Mouse (Mus musculus): ENCODE data around the gene Hps4. TPM values are rescaled to one million over a fixed set of nuclear protein-coding genes. Genes with fewer than 3 reads are reported as not detected.

Gene Hps4
- polyA plus RNA-seq, 1 experiment from 2014 or later = 12.1 TPM

GRCm38 (mm10) chr5:112324637-112325545 is 18.0 kb upstream of the Hps4 start:
- WGBS (ENCODE audit: insufficient replicate concordance) = 11% methylated on average over 24 of the region's 24 CpGs
- peak; percentile 90 for ATAC-seq (ENCODE audit: low read depth)
- no peaks in the 10 kb centered on the region for H3K9me3 ChIP-seq (replicated peaks)

GRCm38 (mm10) chr5:112325546-112326445 is 17.1 kb upstream of the Hps4 start, which contains the start of gene Tfip11:
Tfip11 (plus strand) TSS chr5:112326358.
- Histone ChIP-seq H3K36me3 (peaks cover 34% of the 10 kb centered on the region), H3K27ac (peak within 1 kb of the TSS; percentile 83), H3K4me1 (replicated peaks) (peaks cover 39% of the 10 kb centered on the region), H3K4me2 (peak within 1 kb of the TSS; percentile 81), H3K4me3 (replicated peaks) (peak within 1 kb of the TSS; percentile 99), H3K9ac (peak within 1 kb of the TSS; percentile 87), H3K27me3 (no peaks in the 10 kb centered on the region), H3K9me3 (replicated peaks) (no peaks in the 10 kb centered on the region)
- ATAC-seq (ENCODE audit: low read depth) (peak; percentile 69), DNase-seq (peak; percentile 89)
- WGBS (ENCODE audit: insufficient replicate concordance) = 5% methylated on average over 48 of the region's 48 CpGs

More at GRCm38 (mm10) chr5:112324637-112325545, 18.0 kb upstream of the Hps4 start:
- H3K4me3 ChIP-seq (replicated peaks) = peak overlapping the region; percentile 99
- H3K4me2 ChIP-seq = peak overlapping the region; percentile 81
- peak; percentile 74 for DNase-seq
- peaks cover 25% of the 10 kb centered on the region for H3K36me3 ChIP-seq
- H3K27ac ChIP-seq = peak overlapping the region; percentile 83
- peak overlapping the region; percentile 67 for H3K9ac ChIP-seq
- H3K4me1 ChIP-seq (replicated peaks) = peaks cover 45% of the 10 kb centered on the region
- no peaks in the 10 kb centered on the region for H3K27me3 ChIP-seq

- H3K9ac ChIP-seq = peak overlapping the region; percentile 87
- peaks cover 39% of the 10 kb centered on the region for H3K4me1 ChIP-seq (replicated peaks)
- peak overlapping the region; percentile 99 for H3K4me3 ChIP-seq (replicated peaks)
- ATAC-seq (ENCODE audit: low read depth) = 0 out of 2 replicates have a peak, but pooled peaks have one; percentile 15
- under 1% methylated on average over 33 of the region's 33 CpGs for WGBS (ENCODE audit: insufficient replicate concordance)
- H3K27me3 ChIP-seq = no peaks in the 10 kb centered on the region
- no peaks in the 10 kb centered on the region for H3K9me3 ChIP-seq (replicated peaks)
- DNase-seq = no peak
- H3K36me3 ChIP-seq = peaks cover 41% of the 10 kb centered on the region
- peak overlapping the region; percentile 81 for H3K4me2 ChIP-seq
- H3K27ac ChIP-seq = peak overlapping the region; percentile 83
Measured at GRCm38 (mm10) chr5:112326446-112327009, 16.4 kb upstream of the Hps4 start.

GRCm38 (mm10) chr5:112327854-112328253 is 15.0 kb upstream of the Hps4 start:
- Histone ChIP-seq H3K27me3 (no peaks in the 10 kb centered on the region), H3K4me2 (peak overlapping the region; percentile 81; the same call in 1 of the 2 replicates), H3K9me3 (replicated peaks) (no peaks in the 10 kb centered on the region), H3K4me1 (replicated peaks) (peaks cover 39% of the 10 kb centered on the region), H3K36me3 (peaks cover 54% of the 10 kb centered on the region), H3K27ac (no peak overlapping the region), H3K9ac (no peak overlapping the region), H3K4me3 (replicated peaks) (peak overlapping the region; percentile 99)
- ATAC-seq (ENCODE audit: low read depth) (no peak), DNase-seq (no peak)
- 86% methylated on average over 15 of the region's 15 CpGs for WGBS (ENCODE audit: insufficient replicate concordance)

- H3K4me2 ChIP-seq = no peak overlapping the region
- 82% methylated on average over 14 of the region's 14 CpGs for WGBS (ENCODE audit: insufficient replicate concordance)
- peaks cover 26% of the 10 kb centered on the region for H3K4me1 ChIP-seq (replicated peaks)
- DNase-seq = no peak
- H3K36me3 ChIP-seq = peaks cover 76% of the 10 kb centered on the region
- H3K4me3 ChIP-seq (replicated peaks) = no peak overlapping the region
- no peak overlapping the region for H3K27ac ChIP-seq
- no peaks in the 10 kb centered on the region for H3K9me3 ChIP-seq (replicated peaks)
- H3K27me3 ChIP-seq = no peaks in the 10 kb centered on the region
- no peak overlapping the region for H3K9ac ChIP-seq
- no peak for ATAC-seq (ENCODE audit: low read depth)
Measured at GRCm38 (mm10) chr5:112329805-112330564, 12.9 kb upstream of the Hps4 start.

- Histone ChIP-seq H3K27ac (no peak overlapping the region), H3K9ac (no peak overlapping the region), H3K4me3 (replicated peaks) (no peak overlapping the region), H3K9me3 (replicated peaks) (no peaks in the 10 kb centered on the region), H3K4me2 (no peak overlapping the region), H3K4me1 (replicated peaks) (no peaks in the 10 kb centered on the region), H3K27me3 (no peaks in the 10 kb centered on the region), H3K36me3 (peaks cover 95% of the 10 kb centered on the region)
- 45% methylated on average over 2 of the region's 2 CpGs for WGBS (ENCODE audit: insufficient replicate concordance)
- ATAC-seq (ENCODE audit: low read depth) (0 out of 2 replicates have a peak, but pooled peaks have one; percentile 11), DNase-seq (peak; percentile 20)
Measured at GRCm38 (mm10) chr5:112335473-112335872, 7.4 kb upstream of the Hps4 start.

GRCm38 (mm10) chr5:112337004-112337403 is 5.9 kb upstream of the Hps4 start:
- Histone ChIP-seq H3K4me3 (replicated peaks) (no peak overlapping the region), H3K36me3 (peaks cover 84% of the 10 kb centered on the region), H3K9me3 (replicated peaks) (no peaks in the 10 kb centered on the region), H3K9ac (no peak overlapping the region), H3K27me3 (no peaks in the 10 kb centered on the region), H3K4me2 (no peak overlapping the region), H3K27ac (no peak overlapping the region), H3K4me1 (replicated peaks) (peaks cover 11% of the 10 kb centered on the region)
- ATAC-seq (ENCODE audit: low read depth) (no peak), DNase-seq (no peak)
- WGBS (ENCODE audit: insufficient replicate concordance) = 85% methylated on average over 22 of the region's 22 CpGs

- Histone ChIP-seq H3K4me1 (replicated peaks) (peaks cover 27% of the 10 kb centered on the region), H3K4me3 (replicated peaks) (no peak overlapping the region), H3K9ac (no peak overlapping the region), H3K4me2 (no peak overlapping the region), H3K27ac (no peak overlapping the region), H3K9me3 (replicated peaks) (no peaks in the 10 kb centered on the region), H3K36me3 (peaks cover 62% of the 10 kb centered on the region), H3K27me3 (no peaks in the 10 kb centered on the region)
- ATAC-seq (ENCODE audit: low read depth) = no peak
- 67% methylated on average over 7 of the region's 7 CpGs for WGBS (ENCODE audit: insufficient replicate concordance)
- DNase-seq = no peak
Measured at GRCm38 (mm10) chr5:112339215-112339614, 3.7 kb upstream of the Hps4 start.

- WGBS (ENCODE audit: insufficient replicate concordance) = 0% methylated on average over 24 of the region's 24 CpGs
- peak overlapping the region; percentile 83 for H3K9ac ChIP-seq
- peak; percentile 76 for ATAC-seq (ENCODE audit: low read depth)
- H3K27ac ChIP-seq = peak overlapping the region; percentile 76
- H3K4me1 ChIP-seq (replicated peaks) = peaks cover 54% of the 10 kb centered on the region
- peak overlapping the region; percentile 86 for H3K4me3 ChIP-seq (replicated peaks)
- no peaks in the 10 kb centered on the region for H3K9me3 ChIP-seq (replicated peaks)
- no peak for DNase-seq
- H3K36me3 ChIP-seq = peaks cover 39% of the 10 kb centered on the region
- no peaks in the 10 kb centered on the region for H3K27me3 ChIP-seq
- peak overlapping the region; percentile 74 for H3K4me2 ChIP-seq
Measured at GRCm38 (mm10) chr5:112343205-112343595, 317 bp downstream of the Hps4 start.

Data from liver, embryonic 13.5 days (tissue).